Mouse (Mus musculus) C2C12 (cell line): Measurements from ENCODE around the gene Klk15.

Source experiments
- CEBPB ChIP-seq: IDR thresholded peaks from one replicate; pipeline ENCODE4 v1.6.1; 2011; ENCODE audit warnings: low read depth, mild to moderate bottlenecking, control low read depth, moderate library complexity
- CTCF ChIP-seq: IDR thresholded peaks from one replicate; pipeline ENCODE4 v1.5.1; 2011; ENCODE audit not compliant: control insufficient read depth, insufficient read depth, insufficient read length
- MYOD1 ChIP-seq: IDR thresholded peaks from one replicate; pipeline ENCODE4 v1.6.1; 2011; ENCODE audit warnings: low read depth; ENCODE audit not compliant: control insufficient read depth, insufficient read length
- MYOG ChIP-seq: IDR thresholded peaks from one replicate; pipeline ENCODE4 v1.6.1; 2011; ENCODE audit not compliant: control insufficient read depth, insufficient read length; ENCODE audit errors: extremely low read depth
- USF1 ChIP-seq: IDR thresholded peaks from one replicate; pipeline ENCODE4 v1.6.1; 2011; ENCODE audit warnings: low read depth, mild to moderate bottlenecking, control low read depth, moderate library complexity

DNA sequence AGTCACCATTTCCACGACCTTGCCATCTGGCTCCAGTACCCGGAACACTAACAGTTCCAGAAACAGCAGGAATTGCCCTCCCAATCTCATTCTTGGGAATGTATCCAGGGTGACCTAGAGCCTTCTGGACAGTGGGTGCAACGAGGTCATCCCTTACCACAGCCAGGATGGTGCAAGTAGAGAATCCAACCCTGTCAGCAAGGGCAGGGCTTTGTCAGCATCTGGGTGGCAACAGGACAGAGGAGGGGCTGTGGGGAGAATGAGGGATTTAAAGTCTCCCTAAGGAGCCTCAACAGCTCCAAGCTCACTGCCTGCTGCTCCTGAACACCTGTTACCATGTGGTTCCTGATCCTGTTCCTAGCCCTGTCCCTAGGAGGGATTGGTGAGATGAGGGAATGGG is 32.9 kb downstream of the Klk15 start, which contains the start of gene Klk1b1:
- no peak for TF ChIP-seq CTCF
- no peak for TF ChIP-seq USF1
- no peak for TF ChIP-seq CEBPB
- TF ChIP-seq MYOD1: no peak
- no peak for TF ChIP-seq MYOG
